Mouse (Mus musculus) T-helper 2 cell (primary cell): ENCODE data around the gene Igsf9.

ENCODE experiments used
- in situ Hi-C: fragments of 300-600 bp; cut with MboI, MseI; formaldehyde crosslinking; loops from one replicate; pipeline ENCODE4 v1.15.1; 2025; ENCODE audit warnings: high pct_unique_total_duplicates

The Igsf9 gene

GRCm38 (mm10) chr1:172481540-172482280, at the start of gene Igsf9:
Igsf9 (plus strand) TSS chr1:172481788.
- in situ Hi-C loops: loop anchor here (5.0 kb wide), 1 partner anchor 69 kb away; no protein-coding TSS in a partner anchor

- in situ Hi-C loops: no loop called here
Measured at GRCm38 (mm10) chr1:172431836-172432586, 49.6 kb upstream of the Igsf9 start.

DNA sequence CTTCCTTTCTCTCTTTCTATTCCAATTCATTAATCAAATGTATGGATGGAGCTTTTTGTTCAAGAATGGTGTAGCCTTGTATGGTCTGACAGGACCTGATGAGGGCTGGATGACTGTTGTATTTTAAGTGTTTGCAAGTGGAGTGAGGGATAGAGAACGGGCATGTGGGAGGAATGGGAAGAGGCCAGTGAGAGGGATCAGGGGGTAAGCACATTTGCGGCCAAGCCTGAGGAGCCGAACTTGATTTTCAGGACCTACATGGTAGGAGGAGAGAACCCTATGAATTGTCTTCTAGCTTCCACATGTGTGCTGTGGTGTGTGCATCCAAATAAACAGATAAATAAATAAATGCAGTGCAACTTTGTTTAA, 49.0 kb upstream of the Igsf9 start:
- in situ Hi-C loops: no loop called here

- in situ Hi-C loops: no loop called here
Measured at GRCm38 (mm10) chr1:172433012-172433850, 48.4 kb upstream of the Igsf9 start.

- in situ Hi-C loops: no loop called here
Measured at GRCm38 (mm10) chr1:172433851-172434165, 47.8 kb upstream of the Igsf9 start.

- in situ Hi-C loops: no loop called here
Measured at GRCm38 (mm10) chr1:172436785-172437184, 44.8 kb upstream of the Igsf9 start.

DNA sequence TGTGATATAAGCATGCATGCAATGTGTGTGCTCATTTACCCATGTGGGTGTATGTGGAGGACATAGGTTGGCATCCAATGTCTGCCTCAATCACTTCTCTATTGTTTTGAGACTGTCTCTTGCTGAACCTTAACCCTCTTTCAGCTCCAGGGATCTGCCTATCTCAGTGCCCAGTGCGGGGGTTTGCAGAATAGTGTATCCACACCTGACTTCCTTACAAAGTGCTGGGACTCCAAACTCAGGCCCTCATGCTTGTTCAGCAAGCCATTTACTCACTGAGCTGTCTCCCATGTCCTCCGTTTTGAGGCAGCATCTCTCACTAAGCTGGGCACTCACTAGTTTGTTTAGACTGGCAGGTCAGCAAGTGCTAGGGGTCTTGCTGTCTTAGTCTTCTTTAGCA, 43.0 kb upstream of the Igsf9 start:
- in situ Hi-C loops: no loop called here

DNA sequence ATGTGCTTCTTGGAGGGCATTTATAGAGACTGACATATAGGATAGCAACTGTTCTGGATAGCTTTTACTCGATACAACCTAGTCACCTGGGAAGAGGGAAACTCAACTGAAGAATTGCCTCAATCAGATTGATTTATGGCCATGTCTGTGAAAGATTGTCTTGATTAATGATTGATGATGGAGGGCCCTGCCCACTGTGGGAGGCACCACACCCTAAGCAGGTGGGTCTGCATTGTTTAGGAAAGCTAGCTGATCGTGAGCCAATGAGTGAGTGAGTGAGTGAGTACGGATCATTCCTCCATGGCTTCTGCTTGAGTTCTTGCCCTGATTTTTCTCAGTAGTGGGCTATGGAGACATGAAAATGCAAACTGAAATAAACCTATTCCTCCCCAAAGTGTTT, 41.1 kb upstream of the Igsf9 start:
- in situ Hi-C loops: no loop called here

- in situ Hi-C loops: no loop called here
Measured at GRCm38 (mm10) chr1:172441935-172442445, 39.6 kb upstream of the Igsf9 start.

DNA sequence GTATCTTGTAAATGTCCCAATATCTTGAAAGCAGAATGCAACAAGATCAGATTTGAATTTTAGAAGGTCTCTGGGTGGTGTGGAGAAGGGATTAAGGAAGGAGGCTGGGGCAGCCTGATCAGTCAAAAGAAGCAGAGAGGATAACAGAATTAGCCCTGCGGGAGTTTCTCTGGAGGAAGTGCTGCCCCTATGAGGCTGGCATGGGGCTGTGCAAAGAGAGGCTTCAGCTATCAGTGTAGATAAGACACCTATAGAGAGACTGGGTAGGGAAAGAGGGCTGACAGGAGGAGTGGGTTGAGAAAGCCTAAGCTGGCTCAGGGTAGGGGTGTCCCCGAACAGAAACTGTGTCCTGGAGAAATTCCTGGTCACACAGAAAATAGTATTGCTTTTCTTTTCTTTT, 31.4 kb upstream of the Igsf9 start:
- in situ Hi-C loops: no loop called here

DNA sequence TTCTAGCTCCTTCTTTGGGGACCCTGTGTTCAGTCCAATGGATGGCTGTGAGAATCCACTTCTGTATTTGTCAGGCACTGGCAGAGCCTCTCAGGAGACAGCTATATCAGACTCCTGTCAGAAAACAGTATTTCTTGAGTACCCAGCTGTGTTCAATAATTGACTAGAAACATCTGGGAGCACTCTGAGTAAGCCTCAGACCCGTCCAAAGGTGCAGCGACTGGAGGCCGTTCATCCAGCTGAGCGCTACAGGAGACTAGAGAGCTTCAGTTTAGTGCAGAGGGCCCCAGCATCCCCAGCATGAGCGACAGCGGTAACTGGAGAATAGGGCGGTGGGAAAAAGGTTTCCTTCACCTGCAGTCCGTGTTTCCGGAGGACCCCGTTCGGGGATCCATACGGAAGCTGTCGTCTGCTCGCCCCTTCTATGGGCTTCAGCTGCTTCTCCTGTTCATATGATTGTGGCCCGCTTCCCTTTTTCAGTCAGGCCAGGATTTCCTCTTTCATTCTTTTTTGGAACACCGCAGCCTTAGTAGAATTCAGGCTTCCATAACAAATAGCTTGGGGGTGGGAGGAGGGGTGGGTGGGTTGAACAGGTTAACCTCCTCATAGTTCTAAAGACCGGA, 30.6 kb upstream of the Igsf9 start:
- in situ Hi-C loops: no loop called here

GRCm38 (mm10) chr1:172452911-172453310, 28.7 kb upstream of the Igsf9 start:
- in situ Hi-C loops: no loop called here

DNA sequence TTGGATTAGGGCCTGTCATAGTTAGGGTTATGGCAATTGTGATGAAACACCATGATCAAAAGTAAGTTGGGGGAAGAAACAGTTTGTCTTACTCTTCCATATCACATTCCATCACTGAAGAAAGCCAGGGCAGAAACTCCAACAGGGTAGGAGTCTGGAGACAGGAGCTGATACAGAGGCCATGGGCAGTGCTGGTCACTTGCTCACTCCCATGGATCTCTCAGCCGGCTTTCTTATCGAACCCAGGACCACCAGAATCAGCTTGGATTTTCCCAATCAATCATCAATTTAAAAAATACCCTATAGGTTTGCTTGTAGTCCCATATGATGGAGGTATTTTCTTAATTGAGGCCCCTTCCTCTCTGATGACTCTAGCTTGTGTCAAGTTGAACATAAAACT, 27.8 kb upstream of the Igsf9 start:
- in situ Hi-C loops: no loop called here

- in situ Hi-C loops: no loop called here
Measured at GRCm38 (mm10) chr1:172455416-172455815, 26.2 kb upstream of the Igsf9 start.

DNA sequence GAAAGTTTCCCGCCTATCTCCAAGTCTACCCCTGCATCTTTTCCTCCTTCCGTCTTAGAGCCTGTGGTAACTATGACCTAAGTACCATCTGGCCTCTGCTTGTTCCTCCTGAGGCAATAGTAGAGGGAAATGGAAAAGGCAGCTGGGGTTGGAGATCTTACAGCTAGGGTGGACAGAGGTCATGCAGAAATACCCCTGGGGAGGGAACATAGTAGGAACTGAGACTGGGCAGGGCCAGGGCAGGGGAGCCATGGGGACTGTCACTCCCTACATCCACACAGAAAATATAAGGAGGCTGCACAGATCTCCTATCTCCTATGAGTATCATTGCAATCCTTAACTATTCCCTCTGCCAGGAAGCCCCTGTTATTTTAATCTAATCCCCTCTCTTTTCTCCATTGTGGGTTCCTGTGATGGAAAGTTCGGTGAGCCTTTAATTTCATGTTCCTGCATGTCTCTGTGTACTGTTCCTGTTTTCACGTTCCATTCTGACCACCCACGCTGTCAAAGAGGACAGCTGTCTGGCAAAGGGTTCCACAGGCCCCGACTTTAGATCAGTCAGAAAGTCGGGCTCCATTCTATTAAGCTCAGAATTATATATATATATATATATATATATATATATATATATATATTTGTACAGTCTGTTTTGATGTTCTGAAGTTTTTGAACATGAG, 25.4 kb upstream of the Igsf9 start:
- in situ Hi-C loops: no loop called here

DNA sequence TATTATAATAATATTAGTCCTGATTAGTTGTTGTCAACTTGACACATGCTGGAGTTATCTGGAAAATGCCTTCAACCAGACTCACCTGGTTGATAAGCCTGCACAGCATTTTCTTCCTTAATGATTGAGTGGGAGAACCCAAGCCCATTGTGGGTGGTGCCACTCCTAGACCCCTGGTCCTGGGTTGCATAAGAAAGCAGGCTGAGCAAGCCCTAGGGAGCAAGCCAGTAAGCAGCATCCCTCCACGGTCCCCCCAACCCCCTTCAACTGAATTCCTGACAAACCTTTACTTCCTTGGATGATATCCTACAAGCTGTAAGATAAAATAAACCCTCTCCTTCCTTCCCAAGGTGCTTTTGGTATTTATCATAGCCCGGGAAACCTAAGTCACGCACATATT, 24.4 kb upstream of the Igsf9 start:
- in situ Hi-C loops: no loop called here

DNA sequence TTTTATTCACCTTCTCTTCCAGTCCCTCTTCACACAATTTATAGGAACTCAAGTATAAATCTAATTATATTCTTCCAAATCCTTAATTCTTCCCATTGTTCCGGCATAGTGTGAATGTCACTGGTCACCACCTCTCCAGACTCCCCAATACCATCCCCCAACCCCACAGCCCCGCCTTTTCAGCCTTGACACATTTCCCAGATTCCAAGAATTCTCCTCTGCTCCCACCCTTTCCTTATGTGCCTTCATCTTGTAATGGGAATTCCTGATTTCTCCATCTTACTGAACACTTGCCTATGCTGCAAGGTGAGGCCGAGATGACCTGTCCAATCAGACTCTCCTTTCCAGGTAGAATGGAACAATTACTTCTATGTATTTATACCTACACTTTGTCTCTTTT, 23.5 kb upstream of the Igsf9 start:
- in situ Hi-C loops: no loop called here

DNA sequence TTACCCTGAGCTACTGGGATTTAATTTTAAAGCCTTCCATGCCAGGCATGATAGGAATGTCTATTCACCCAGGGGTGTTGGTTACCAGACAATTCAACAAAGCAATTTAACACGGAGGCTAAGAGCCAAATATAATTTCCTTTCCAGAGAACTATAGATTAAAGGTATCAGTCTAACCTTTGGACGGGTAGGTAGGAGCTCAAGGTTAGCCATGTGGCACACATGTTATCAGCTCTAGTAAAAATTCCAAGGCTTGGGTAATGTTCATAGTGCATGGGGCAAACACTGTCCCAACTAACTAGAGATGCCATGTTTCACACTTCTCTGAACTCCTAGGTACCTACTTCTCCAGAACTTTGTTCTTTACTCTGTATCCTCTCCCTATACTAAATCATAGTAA, 20.0 kb upstream of the Igsf9 start:
- in situ Hi-C loops: no loop called here

DNA sequence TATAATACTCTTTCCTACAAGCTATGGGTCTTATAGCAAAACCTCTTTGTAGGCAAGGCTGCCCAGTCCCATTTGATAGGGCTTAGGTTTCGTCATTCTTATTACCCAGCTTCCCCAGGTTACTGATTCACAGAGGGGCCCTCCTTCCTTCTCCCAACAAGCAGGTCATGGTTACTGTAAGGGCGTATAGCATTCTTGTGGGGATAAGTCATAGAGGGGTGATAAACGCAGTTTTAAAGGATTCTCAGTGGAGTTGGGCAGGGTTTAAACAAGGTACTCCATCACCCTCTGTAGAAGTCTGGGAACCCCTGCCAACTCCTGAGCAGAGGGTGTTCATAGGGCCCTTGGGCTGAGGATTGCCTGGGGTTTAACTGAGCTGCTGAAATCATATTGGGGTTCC, 19.1 kb upstream of the Igsf9 start:
- in situ Hi-C loops: no loop called here

GRCm38 (mm10) chr1:172463387-172464333, 17.9 kb upstream of the Igsf9 start:
- in situ Hi-C loops: no loop called here
